Mouse (Mus musculus) left cerebral cortex, postnatal 36 days (tissue): ENCODE data around the gene Cspg4. TPM values are rescaled to one million over a fixed set of nuclear protein-coding genes. Genes with fewer than 3 reads are reported as not detected.
"Not testable (repeated sequence)": the region's sequence is repeated elsewhere in the genome, so short reads cannot be mapped to it uniquely, and the experiment has no call there.

Experiments
- DNase-seq, 2 experiments: peaks; one replicate each; pipeline ENCODE4 v3.0.0; 2021 to 2022; ENCODE audit warnings: low spot score in 2 of 2, mixed read lengths in 1 of 2
- intact Hi-C: fragments of 180-260 bp; cut with DNase I; formaldehyde crosslinking; loops from one replicate; pipeline ENCODE4 v1.15.1; 2025
- total RNA-seq, 2 experiments: library from RNA; stranded (reverse); gene quantifications; 2 replicates each; pipeline ENCODE4 v1.2.3; 2021

The Cspg4 gene
- total RNA-seq, 2 experiments from 2014 or later, result 15.0 to 19.6 TPM

DNA sequence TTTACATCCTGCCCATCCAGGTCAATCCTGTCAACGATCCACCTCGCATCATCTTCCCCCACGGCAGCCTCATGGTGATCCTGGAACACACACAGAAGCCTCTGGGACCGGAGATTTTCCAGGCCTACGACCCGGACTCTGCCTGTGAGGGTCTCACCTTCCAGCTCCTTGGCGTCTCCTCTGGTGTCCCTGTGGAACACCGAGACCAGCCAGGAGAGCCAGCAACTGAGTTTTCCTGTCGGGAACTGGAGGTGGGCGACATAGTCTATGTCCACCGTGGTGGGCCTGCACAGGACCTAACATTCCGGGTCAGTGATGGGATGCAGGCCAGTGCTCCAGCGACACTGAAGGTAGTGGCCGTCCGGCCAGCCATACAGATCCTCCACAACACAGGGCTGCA is 21.8 kb downstream of the Cspg4 start:
- intact Hi-C loops, result no loop called here
- DNase-seq, result no peak

DNA sequence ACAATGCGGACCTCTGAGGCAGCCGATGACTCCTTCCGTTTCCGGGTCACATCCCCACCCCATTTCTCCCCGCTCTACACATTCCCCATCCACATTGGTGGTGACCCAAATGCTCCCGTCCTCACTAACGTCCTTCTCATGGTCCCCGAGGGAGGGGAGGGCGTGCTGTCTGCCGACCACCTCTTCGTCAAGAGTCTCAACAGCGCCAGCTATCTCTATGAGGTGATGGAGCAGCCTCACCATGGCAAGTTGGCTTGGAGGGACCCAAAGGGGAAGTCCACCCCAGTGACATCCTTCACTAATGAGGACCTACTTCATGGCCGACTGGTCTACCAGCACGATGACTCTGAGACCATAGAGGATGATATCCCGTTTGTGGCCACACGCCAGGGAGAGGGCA is 22.7 kb downstream of the Cspg4 start:
- DNase-seq, result no peak
- intact Hi-C loops, result no loop called here

DNA sequence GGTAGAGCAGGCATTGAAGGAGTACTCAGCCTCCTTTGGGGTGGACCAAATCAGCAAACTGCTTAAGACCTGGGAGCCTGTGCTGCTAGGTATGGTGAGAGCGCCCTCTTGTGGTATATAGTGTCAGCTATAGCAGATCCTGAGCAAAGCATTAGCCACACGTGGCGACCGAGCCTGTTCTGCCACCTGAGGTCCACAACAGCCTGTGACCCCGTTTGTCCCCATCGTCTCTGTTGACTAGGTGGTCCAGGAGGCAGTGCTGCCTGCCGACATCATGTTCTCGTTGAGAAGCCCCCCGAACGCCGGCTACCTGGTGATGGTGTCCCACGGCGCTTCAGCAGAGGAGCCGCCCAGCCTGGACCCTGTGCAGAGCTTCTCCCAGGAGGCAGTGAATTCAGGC is 25.0 kb downstream of the Cspg4 start:
- peak; percentile 71 to 78 for DNase-seq
- intact Hi-C loops, result loop anchor here (2.0 to 10.0 kb wide), 3 partner anchors 47 to 335 kb away; partner anchors contain the start of gene Man2c1

- intact Hi-C loops, result loop anchor here (2.0 to 10.0 kb wide), 2 partner anchors 240 to 334 kb away; partner anchors contain the start of gene Man2c1
- DNase-seq, result no peak
Observed at GRCm38 (mm10) chr9:56890522-56891250, 25.9 kb downstream of the Cspg4 start.

DNA sequence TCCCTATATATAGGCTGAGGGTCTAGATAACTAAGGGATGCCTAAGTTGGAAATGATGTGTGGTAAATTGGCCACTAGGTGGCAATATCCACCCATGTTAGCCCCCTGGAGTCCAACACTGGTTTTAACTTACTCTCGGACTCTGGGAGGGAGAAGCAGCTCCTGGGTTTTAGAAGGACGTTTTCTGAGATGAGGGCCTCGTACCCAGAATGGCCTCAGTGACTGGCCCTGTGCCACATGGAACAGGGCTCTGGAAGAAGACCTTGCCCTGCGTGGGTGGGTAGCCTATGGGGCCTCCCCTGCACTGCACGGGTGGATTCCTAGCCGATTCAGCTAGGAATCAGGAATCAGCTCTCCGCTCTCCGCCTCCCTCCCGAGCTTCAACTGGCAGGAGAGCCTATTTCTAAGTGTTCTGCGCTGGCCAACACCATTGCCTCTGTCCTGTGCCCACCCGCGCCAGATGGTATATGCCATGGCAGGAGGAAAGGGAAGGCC is 26.7 kb downstream of the Cspg4 start:
- peak; percentile 58 to 70 for DNase-seq
- intact Hi-C loops, result loop anchor here (2.0 to 10.0 kb wide), 2 partner anchors 239 to 333 kb away; partner anchors contain the start of gene Man2c1

DNA sequence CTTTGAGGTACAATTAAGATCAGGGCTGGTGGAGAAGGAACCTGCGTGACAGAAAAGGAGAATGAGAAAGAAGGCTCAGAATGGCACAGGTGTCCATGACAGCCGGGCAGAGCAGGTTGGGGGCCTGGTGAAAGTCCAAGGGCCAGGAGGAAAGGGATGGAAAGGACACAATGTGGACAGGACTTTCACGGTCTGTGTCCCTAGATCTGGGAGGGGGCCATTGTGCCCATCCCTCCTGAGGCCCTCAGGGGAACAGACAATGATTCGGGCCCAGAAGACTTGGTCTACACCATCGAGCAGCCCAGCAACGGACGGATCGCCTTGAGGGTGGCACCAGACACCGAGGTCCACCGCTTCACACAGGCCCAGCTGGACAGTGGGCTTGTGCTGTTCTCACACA is 27.3 kb downstream of the Cspg4 start:
- no peak for DNase-seq
- intact Hi-C loops, result loop anchor here (10.0 kb wide), 1 partner anchor 333 kb away; no protein-coding TSS in a partner anchor

DNA sequence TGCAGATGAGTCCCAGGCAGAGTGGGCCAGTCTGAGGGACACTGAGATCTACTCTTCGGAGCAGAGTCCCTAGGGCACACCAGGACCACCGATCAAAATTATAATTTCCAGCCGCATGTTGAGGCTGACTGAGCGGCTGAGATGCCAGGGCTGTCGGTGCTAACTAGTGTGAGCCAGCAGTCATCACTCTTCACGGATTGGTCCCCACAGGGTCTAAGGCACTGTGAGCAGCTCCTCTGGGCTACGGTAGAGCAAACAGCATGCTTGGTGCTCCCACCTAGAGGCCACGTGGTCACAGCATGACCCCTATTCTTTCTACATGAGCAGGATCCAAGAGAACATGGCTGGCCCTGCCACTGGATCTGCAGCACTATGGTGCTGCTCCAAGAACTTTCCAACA is 28.5 kb downstream of the Cspg4 start:
- intact Hi-C loops, result loop anchor here (10.0 kb wide), 1 partner anchor 331 kb away; no protein-coding TSS in a partner anchor

DNA sequence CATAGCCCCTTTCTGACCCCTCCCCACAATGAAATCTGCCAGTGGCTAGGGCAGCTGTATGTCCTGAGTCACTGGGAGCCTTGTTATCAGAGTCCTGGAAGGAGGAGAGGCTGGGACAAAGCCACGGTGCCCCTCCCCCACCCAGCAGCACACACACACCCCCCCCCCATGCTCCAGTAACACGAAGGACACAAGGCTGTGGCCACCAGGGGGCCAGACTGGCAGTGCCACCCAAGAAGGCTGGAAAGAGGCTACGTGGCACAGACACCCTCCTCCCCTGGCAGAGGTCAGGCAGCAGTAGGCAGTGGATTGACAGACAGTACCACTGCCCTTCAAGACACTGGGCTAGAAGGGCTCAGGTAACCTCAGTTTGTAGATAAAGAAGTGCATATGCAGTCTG is 29.2 kb downstream of the Cspg4 start:
- DNase-seq, result no peak
- intact Hi-C loops, result loop anchor here (10.0 kb wide), 1 partner anchor 331 kb away; no protein-coding TSS in a partner anchor

More for the DNA sequence above, 28.5 kb downstream of the Cspg4 start:
- no peak for DNase-seq

GRCm38 (mm10) chr9:56896779-56897178 is 31.9 kb downstream of the Cspg4 start:
- no peak for DNase-seq
- intact Hi-C loops, result loop anchor here (10.0 kb wide), 1 partner anchor 328 kb away; no protein-coding TSS in a partner anchor

DNA sequence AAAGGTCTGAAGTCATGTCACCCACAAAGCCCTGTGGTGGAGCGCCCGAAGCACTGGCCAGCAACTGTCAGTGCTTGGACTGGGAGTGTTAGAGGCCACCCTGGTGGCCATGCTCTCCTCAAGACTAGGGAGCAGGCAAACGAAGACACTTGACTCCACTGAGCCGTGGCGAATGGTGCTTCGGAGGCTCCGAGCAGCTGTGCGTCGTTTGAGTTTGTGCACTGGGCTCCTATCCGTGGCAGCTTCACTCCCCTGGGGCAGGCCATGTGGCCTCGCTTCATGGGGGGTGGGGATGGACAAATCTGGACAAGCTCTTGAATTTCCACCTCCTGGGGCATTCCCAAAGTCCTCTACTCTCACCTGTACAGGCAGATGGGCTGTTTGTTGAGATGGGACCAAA is 34.6 kb downstream of the Cspg4 start:
- intact Hi-C loops, result loop anchor here (10.0 kb wide), 1 partner anchor 325 kb away; no protein-coding TSS in a partner anchor
- no peak for DNase-seq

DNA sequence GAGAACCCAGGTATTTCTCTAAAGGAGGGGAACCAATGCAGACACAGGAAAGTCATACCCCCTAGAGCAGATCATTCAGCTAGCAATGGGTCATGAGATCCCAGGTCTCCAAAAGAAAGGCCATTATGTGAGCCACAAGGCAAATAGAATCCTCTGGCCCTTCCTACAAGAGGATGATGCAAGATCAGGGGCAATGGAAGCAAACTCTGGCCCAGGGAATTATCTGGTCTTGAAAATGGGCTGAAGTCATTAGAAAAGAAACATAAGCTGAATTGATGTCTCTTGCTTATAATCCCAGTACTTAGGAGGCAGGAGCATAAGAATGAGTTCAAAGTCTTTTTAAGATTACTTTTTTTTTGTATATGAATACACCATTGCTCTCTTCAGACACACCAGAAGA is 35.2 kb downstream of the Cspg4 start:
- DNase-seq, result no peak
- intact Hi-C loops, result no loop called here

DNA sequence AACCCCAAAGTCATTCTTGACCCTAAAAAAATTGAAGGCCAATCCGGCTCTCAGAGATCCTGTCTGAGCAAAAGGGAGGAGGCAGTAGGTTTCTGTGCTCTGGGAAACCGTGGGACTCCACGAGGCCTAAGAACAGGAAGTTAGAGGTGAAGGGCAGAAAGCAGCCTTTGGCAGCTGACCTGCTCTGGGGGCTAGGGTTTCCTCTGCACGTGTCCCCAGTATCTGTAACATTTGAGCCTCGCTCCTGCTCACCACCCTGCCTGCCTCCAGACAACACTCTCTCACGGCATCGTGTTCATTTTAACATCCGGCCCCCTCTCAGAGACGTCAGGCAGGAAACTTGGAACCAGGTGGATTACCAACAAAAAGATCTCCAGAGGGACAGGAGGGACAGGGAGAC is 35.7 kb downstream of the Cspg4 start:
- intact Hi-C loops, result no loop called here
- DNase-seq, result no peak

DNA sequence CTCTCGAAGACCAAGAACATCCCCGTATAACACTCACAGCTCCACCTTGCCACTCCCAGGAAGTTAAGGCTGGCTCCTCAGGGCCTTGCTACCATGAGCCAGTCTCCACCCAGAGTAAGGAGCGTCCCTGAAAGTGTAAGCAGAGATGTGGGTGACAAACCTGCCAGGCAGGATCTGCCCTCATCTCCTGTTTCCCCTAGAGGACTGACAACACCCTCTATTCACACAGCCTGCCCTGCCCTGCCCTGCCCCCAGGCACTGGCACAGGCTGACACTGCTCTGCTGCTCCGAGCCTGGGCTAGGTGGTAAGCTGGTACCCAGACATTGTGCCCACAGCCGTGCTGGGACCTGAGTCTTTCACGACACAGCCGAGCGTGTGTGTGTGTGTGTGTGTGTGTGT is 36.4 kb downstream of the Cspg4 start:
- no peak for DNase-seq
- intact Hi-C loops, result no loop called here

GRCm38 (mm10) chr9:56903662-56904061 is 38.8 kb downstream of the Cspg4 start:
- DNase-seq, result no peak
- intact Hi-C loops, result no loop called here

DNA sequence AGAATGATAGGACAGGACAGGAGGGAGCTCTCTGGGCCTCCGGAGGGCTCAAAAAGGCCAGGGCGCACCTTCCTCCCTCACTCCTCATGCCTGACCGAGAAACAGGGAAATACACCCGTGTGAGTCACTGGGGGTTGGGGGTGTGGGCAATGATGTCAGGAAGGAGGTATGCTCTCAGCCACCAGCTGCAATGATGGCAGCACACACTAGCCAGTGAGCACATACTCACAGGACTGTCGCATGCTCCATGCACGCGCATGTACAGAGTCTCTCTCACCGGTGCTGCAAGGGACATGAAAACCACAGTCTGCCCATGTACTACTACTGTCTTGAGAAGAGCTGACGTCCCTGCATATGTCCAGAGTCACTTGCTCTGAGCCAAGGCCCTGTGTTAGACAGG is 42.7 kb downstream of the Cspg4 start:
- intact Hi-C loops, result no loop called here
- no peak for DNase-seq

- intact Hi-C loops, DNase-seq: not testable (repeated sequence)
Observed at GRCm38 (mm10) chr9:56909991-56910390, 45.2 kb downstream of the Cspg4 start.

GRCm38 (mm10) chr9:56911017-56911416 is 46.2 kb downstream of the Cspg4 start:
- intact Hi-C loops, result no loop called here
- DNase-seq, result no peak

GRCm38 (mm10) chr9:56913991-56914390 is 49.2 kb downstream of the Cspg4 start:
- intact Hi-C loops, result no loop called here
- no peak for DNase-seq

DNA sequence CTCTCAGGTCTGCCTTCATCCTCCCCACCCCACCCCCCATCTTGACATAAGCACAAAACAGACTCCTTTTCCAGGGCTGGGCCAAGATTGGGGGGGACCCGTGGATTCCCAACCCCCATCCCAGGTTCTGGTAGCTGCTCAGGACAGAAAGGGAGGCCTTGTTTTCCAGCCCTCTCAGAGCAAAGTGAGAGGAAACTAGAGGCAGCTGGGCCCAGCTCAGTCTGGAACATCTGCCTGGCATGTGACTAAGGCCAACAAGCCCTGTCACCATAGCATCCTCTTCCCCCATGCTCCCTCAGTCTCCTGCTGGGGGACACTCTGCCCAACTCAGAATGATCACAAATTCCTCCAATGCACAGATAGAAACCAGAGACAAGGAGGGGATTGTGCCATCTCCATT is 50.3 kb downstream of the Cspg4 start:
- DNase-seq, result no peak
- intact Hi-C loops, result no loop called here

DNA sequence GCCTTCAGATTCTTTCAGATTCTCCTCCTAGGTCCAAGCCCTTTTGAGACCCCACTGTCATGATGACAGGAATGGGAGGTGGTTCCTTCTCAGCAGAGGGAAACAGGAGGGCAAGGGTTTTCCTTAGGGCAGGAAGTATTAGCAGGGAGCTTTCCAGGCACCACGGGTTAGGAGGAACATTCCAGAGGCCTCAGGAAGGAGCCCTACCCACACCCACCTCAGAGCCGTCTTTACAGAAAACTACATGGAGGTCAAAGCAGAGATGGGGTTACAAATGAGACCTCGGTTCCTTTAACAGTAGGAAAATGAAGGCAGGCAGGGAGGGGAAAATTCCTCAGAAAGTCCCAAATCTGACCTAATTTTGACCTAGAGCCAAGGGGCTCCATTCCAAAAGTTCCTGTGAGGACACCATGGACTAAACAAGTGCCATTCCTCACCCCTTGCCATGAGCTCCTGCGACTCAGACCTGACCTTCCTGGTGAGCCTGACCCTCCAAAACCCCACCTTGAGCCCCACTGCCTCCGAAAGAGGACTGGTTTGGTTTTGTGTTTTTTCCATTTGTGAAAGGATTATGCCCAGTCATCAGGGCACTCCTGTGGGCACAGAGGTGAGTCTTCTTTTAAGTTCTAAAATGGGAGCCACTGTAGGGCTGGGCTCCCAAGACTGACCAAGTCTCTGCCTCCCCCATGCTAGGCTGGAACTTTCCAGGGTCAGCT is 51.0 kb downstream of the Cspg4 start:
- DNase-seq, result no peak
- intact Hi-C loops, result no loop called here
